Mouse (Mus musculus): ENCODE data around the gene Zfp213.

GRCm38 (mm10) chr17:23585721-23586491 is 21.9 kb upstream of the Zfp213 start:
- TF ChIP-seq POLR2A (IDR thresholded peaks at IDR 0.05; ENCODE audit: low read depth, low read length) (peak; percentile 13; the same call in 1 of the 2 replicates), CTCF (IDR thresholded peaks at IDR 0.05; ENCODE audit: extremely low read depth, insufficient read length, insufficient replicate concordance, low read depth, low read length) (no peak)
